Mouse (Mus musculus) ES-Bruce4 (cell line): ENCODE measurements at regions not wholly inside any gene's neighbourhood (a gene's known extent, or its start where the extent isn't known, plus 50 kb on each side); places are given as distances from the start of the nearest gene placed in this dataset.

Experiments
- CTCF ChIP-seq: IDR thresholded peaks from one replicate; pipeline ENCODE4 v1.8.1; 2011; ENCODE audit warnings: low read depth, low read length
- EP300 ChIP-seq: IDR thresholded peaks from 2 replicates; pipeline ENCODE4 v1.6.1; 2011; ENCODE audit warnings: low read depth, low read length; ENCODE audit not compliant: insufficient read depth
- POLR2A ChIP-seq: IDR thresholded peaks from one replicate; pipeline ENCODE4 v1.8.1; 2011; ENCODE audit warnings: low read length; ENCODE audit not compliant: insufficient read depth

- TF ChIP-seq CTCF (no peak), POLR2A (no peak), EP300 (no peak)
Observed at GRCm38 (mm10) chr8:35088380-35089244, 677.0 kb upstream of the Gm19410 start.
